Mouse (Mus musculus) B cell, adult (primary cell): ENCODE data around the gene Amd1. TPM values are rescaled to one million over a fixed set of nuclear protein-coding genes. Genes with fewer than 3 reads are reported as not detected.

Experiments used
- total RNA-seq: library from RNA; stranded (reverse); gene quantifications from 4 replicates; pipeline ENCODE4 v1.2.4, GENCODE M21; 2023; ENCODE audit not compliant: inconsistent age

The Amd1 gene
- 37.4 to 42.5 TPM (median 39.0 TPM) in 4 replicates for total RNA-seq

DNA sequence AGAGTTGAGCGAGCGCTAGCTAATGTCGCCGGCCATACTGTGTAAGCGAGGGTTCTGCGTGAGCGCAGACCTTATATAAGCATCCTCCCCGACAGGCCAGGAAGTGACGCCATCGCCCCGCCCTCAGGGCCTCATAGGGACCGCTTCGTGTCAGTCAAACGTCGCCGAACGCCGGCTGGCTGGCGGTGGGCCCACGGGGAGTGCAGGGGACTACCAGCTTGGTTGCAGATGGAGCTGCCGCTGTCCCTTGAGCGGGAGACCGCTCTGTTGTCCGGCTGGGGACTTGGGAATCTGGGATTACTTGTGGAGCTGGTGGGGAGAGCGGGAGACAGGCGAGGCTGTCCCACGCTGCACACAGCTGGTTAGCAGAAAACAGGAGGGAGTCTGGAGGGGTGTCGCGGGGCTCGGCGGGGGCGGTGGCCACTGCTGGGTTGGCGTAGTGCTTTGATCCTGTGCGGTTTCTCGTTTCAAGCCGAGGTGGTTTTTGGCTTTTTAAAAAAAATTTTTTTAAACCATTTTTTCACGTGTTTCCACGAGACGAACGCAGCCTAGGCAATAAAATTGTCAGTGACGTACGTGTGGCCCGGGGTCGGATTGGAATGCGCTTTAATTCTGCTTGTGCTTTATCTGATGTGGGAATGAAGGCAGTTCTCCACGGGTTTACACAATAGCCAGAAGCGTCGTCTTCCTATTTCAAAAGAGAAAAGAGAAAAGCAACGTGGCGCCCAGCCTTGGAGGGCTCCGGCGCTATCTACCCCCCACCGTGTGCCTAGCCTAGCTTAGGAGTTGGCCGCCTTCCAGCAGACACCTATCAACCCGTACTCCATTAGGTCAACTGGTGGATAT is at the start of gene Amd1:
Amd1 (minus strand) TSS at position 47 of the 846 bp plus-strand sequence.

DNA sequence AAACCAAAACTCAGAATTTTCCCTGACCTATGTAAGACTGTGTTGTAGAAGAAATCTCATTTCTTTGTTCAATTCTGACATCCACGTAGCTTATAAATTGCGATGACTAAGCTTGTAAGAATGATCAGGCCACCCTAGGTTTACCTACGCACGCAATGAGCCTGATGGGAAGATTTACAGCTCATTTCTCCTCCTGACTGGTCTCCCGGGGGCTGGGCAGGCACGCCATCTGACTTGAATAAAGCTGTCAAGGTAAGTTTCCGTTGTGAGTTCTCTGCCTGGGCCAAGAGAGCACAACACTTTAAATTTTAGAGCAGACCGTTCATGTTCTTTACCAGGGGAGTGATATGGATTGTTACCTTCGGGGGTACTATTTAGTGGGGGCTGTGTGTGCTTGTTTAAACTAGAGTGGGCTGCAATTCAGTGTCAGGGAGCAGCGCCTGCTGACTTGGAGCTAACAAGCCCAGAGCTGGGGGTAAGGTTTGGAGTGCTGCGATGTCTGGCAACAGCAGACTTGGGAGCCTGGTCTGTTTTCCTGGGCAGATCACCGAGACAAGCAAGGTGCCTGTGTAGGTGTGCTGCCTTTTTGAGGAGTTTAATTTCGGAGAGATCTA is 37.5 kb upstream of the Amd1 start, which contains the start of gene Cdk19:
Cdk19 (plus strand) TSS at position 214 of the 614 bp plus-strand sequence.

DNA sequence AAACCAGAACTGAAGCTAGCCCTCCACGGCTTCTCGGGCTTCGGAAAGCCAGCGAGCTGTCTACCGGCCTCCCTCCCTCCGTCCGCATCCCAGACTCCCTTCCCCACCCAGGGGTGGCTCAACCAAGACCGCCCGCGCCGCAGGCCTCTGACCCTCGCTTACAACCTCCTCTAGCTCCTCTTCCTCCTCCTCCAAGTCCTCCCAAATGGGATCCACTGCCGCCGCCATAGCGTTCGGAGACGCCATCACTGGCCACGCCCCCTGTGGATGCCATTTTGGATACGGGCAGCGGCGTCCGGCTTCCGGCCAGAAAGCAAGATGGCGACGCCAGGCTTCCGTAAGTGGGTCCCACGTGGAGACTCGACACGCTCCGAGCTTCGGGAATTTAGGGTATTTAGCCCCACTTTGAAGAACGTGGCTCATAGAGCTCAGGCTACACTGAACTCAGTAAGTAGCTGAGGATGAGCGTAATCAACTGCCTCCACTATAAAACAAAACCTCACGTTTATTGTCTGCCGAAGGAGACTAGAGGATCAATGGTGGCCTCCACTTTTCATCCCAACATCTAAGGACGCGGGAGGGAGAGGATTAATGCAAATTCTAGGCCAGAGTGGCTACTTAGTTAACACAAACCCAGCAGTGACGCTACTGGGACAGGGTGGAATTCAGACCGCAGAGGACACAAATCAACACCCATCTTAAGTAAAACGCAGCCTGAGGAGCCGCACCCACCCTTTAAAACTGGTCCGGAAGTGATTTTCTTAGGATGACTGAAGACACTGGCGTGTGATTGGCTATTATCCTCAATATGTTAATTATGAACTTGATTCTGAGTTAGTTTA is 44.4 kb downstream of the Amd1 start, which contains the start of gene Gtf3c6:
Gtf3c6 (minus strand) TSS at position 695 of the 842 bp plus-strand sequence.

GRCm38 (mm10) chr10:40246374-40247165 is 55.4 kb downstream of the Amd1 start, which contains the start of gene Rpf2:
TSS of gene Rpf2 (minus strand) at chr10:40247036.

Other genes with a start within 250 kb of the Amd1 start
- 7.4 to 10.2 TPM (median 7.9 TPM) in 4 replicates for gene Slc16a10, start 159.9 kb downstream of the Amd1 start, total RNA-seq
- gene Rpf2, start 55.1 kb downstream of the Amd1 start, total RNA-seq: 17.7 to 23.4 TPM (median 20.9 TPM) in 4 replicates
- 24.4 to 34.0 TPM (median 32.2 TPM) in 4 replicates for gene Gtf3c6, start 44.1 kb downstream of the Amd1 start, total RNA-seq
- 46.4 to 55.3 TPM (median 53.4 TPM) in 4 replicates for gene Cdk19, start 37.4 kb upstream of the Amd1 start, total RNA-seq